Mouse (Mus musculus) C2C12 (cell line): Measurements from ENCODE around the gene Megf11. TPM values are rescaled to one million over a fixed set of nuclear protein-coding genes. Genes with fewer than 3 reads are reported as not detected.

Experiments used
- H3K27me3 ChIP-seq: one replicate; pipeline ENCODE4 v1.6.1; 2011; ENCODE audit not compliant: control insufficient read depth, insufficient read depth, insufficient read length
- H3K36me3 ChIP-seq: one replicate; pipeline ENCODE4 v1.6.1; 2011; ENCODE audit not compliant: control insufficient read depth, insufficient read depth
- H3K4me3 ChIP-seq: one replicate; pipeline ENCODE4 v1.5.1; 2011; ENCODE audit warnings: mild to moderate bottlenecking, control low read depth; ENCODE audit not compliant: poor library complexity, insufficient read depth, severe bottlenecking
- H3K79me2 ChIP-seq: one replicate; pipeline ENCODE4 v1.6.1; 2011; ENCODE audit not compliant: control insufficient read depth, insufficient read depth
- H3K79me3 ChIP-seq: one replicate; pipeline ENCODE4 v1.6.1; 2011; ENCODE audit warnings: low read depth, control low read depth
- H3ac ChIP-seq: one replicate; pipeline ENCODE3; 2011; ENCODE audit warnings: low read depth; ENCODE audit not compliant: control insufficient read depth, insufficient read length
- CEBPB ChIP-seq: IDR thresholded peaks from one replicate; pipeline ENCODE4 v1.6.1; 2011; ENCODE audit warnings: low read depth, mild to moderate bottlenecking, control low read depth, moderate library complexity
- CTCF ChIP-seq: IDR thresholded peaks from one replicate; pipeline ENCODE4 v1.5.1; 2011; ENCODE audit not compliant: control insufficient read depth, insufficient read depth, insufficient read length
- FOSL1 ChIP-seq: IDR thresholded peaks from one replicate; pipeline ENCODE4 v1.8.0; 2011; ENCODE audit warnings: mild to moderate bottlenecking, low read length; ENCODE audit not compliant: poor library complexity, insufficient read depth, severe bottlenecking
- MAX ChIP-seq: IDR thresholded peaks from one replicate; pipeline ENCODE4 v1.6.1; 2011; ENCODE audit warnings: mild to moderate bottlenecking, control low read depth
- MYOD1 ChIP-seq: IDR thresholded peaks from one replicate; pipeline ENCODE4 v1.6.1; 2011; ENCODE audit warnings: low read depth; ENCODE audit not compliant: control insufficient read depth, insufficient read length
- MYOG ChIP-seq: IDR thresholded peaks from one replicate; pipeline ENCODE4 v1.6.1; 2011; ENCODE audit not compliant: control insufficient read depth, insufficient read length; ENCODE audit errors: extremely low read depth
- USF1 ChIP-seq: IDR thresholded peaks from one replicate; pipeline ENCODE4 v1.6.1; 2011; ENCODE audit warnings: low read depth, mild to moderate bottlenecking, control low read depth, moderate library complexity
- polyA plus RNA-seq: library from polyadenylated mRNA; unstranded; fragments of >200 nt; fragmentation: generic; extraction: Trizol; gene quantifications from one replicate; pipeline ENCODE4 v1.2.1, GENCODE M21; 2012; ENCODE audit warnings: missing spikeins

Megf11 gene
- polyA plus RNA-seq, 1 experiment, result 0.07 TPM

GRCm38 (mm10) chr9:64652138-64652537, 266.7 kb downstream of the Megf11 start:
- no peak for TF ChIP-seq MYOD1
- TF ChIP-seq CEBPB, result no peak
- no peak for TF ChIP-seq USF1
- no peak for TF ChIP-seq MAX
- TF ChIP-seq FOSL1, result no peak
- TF ChIP-seq MYOG, result no peak
- TF ChIP-seq CTCF, result no peak
- Histone ChIP-seq H3K27me3 (peaks cover 42% of the 10 kb centered on the region), H3K36me3 (no peaks in the 10 kb centered on the region), H3K4me3 (no peak overlapping the region), H3ac (no peak overlapping the region), H3K79me2 (no peaks in the 10 kb centered on the region), H3K79me3 (no peaks in the 10 kb centered on the region)

DNA sequence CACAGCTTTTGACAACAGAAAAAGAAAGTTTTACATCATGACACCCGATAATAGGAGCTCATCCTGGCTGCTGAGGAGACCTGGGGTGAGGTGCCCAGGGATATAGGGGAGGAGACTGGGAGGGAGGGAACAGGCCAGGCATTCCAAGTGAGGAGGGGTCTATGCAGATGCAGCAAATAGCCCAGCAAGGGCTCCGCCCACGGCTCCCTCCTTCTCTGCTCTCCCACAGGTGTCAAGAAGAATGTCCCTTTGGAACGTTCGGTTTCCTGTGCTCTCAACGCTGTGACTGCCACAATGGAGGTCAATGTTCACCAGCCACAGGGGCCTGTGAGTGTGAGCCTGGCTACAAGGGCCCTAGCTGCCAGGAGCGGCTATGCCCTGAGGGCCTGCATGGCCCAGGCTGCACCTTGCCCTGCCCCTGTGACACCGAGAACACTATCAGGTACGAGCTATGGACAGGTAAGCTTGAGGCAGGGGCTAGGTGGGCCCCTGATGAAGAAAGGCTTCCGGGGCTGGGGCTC, 267.5 kb downstream of the Megf11 start:
- Histone ChIP-seq H3K27me3 (peaks cover 43% of the 10 kb centered on the region), H3ac (no peak overlapping the region), H3K36me3 (no peaks in the 10 kb centered on the region), H3K4me3 (no peak overlapping the region), H3K79me3 (no peaks in the 10 kb centered on the region), H3K79me2 (no peaks in the 10 kb centered on the region)
- TF ChIP-seq MYOG, result no peak
- TF ChIP-seq FOSL1, result no peak
- no peak for TF ChIP-seq MYOD1
- TF ChIP-seq CEBPB, result no peak
- no peak for TF ChIP-seq USF1
- TF ChIP-seq MAX, result no peak
- TF ChIP-seq CTCF, result no peak

- TF ChIP-seq CEBPB, result no peak
- no peak for TF ChIP-seq FOSL1
- no peak for TF ChIP-seq MYOG
- no peak for TF ChIP-seq USF1
- TF ChIP-seq CTCF, result no peak
- no peak for TF ChIP-seq MYOD1
- no peak for TF ChIP-seq MAX
- Histone ChIP-seq H3K79me3 (no peaks in the 10 kb centered on the region), H3K27me3 (peaks cover 47% of the 10 kb centered on the region), H3ac (no peak overlapping the region), H3K36me3 (no peaks in the 10 kb centered on the region), H3K79me2 (no peaks in the 10 kb centered on the region), H3K4me3 (no peak overlapping the region)
Measured at GRCm38 (mm10) chr9:64654723-64655122, 269.3 kb downstream of the Megf11 start.

DNA sequence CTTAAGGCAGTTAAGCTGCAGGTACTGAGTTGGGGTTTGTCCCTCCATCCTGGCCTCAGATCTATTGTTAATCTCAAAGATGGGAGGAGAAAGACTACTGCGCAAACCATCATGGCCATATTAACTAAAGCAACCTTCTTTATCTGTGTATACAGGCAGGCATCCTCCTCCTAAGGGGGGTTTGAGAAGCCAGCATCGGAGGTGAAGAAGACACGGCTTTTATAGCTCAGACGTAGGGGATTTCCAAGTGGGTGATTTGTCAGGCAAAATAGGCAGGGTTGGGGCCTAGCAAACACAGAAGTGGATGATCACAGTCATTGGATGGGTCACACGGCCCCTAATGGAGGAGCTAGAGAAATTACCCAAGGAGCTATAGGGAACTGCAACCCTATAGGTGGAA, 271.2 kb downstream of the Megf11 start:
- Histone ChIP-seq H3K4me3 (no peak overlapping the region), H3K27me3 (peaks cover 57% of the 10 kb centered on the region), H3K36me3 (no peaks in the 10 kb centered on the region), H3K79me3 (no peaks in the 10 kb centered on the region), H3K79me2 (no peaks in the 10 kb centered on the region), H3ac (no peak overlapping the region)
- TF ChIP-seq MYOG (no peak), MAX (no peak), FOSL1 (no peak), USF1 (no peak), CEBPB (no peak), CTCF (no peak), MYOD1 (no peak)

DNA sequence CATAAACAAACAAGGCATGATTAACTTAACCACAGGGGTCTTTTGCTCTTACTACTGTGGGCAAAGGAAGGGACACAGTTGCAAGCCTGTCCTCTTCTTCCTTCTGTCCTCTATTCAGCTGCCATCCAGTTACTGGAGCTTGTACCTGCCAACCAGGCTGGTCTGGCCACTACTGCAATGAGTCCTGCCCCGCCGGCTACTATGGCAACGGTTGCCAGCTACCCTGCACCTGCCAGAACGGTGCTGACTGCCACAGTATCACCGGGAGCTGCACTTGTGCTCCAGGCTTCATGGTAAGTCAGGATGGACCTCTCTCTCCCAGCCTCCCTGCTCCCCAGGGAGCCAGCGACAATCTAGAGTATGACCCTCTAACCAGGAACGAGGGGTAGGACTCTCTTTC, 274.8 kb downstream of the Megf11 start:
- H3K79me3 ChIP-seq, result no peaks in the 10 kb centered on the region
- no peak overlapping the region for H3K4me3 ChIP-seq
- no peaks in the 10 kb centered on the region for H3K36me3 ChIP-seq
- H3K79me2 ChIP-seq, result no peaks in the 10 kb centered on the region
- peaks cover 60% of the 10 kb centered on the region for H3K27me3 ChIP-seq
- no peak overlapping the region for H3ac ChIP-seq
- no peak for TF ChIP-seq USF1
- no peak for TF ChIP-seq CEBPB
- TF ChIP-seq MAX, result no peak
- no peak for TF ChIP-seq CTCF
- no peak for TF ChIP-seq FOSL1
- no peak for TF ChIP-seq MYOD1

DNA sequence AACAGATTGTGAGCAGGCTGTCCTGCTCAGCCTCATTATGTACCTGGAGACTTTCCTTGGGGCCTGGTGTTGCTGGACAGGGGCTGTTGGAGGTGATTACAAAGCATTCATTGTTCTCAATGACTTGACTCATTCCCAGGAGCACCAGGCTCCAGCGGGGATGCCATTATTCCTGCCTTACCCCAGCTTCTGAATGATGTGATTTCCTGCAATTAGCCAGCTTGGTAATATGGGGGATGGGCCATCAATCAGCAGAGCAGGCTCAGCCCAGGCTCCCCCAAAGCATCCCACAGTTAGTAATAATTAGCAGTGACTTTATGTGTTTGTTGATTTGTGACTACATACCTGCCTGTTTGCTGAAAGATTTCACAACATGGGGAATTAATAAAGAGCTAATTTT, 279.2 kb downstream of the Megf11 start:
- TF ChIP-seq USF1 (no peak), MYOG (no peak), MYOD1 (no peak), FOSL1 (no peak), CTCF (no peak), MAX (no peak), CEBPB (no peak)

More for the DNA sequence above, 279.2 kb downstream of the Megf11 start:
- no peaks in the 10 kb centered on the region for H3K79me3 ChIP-seq
- H3ac ChIP-seq, result no peak overlapping the region
- no peak overlapping the region for H3K4me3 ChIP-seq
- H3K36me3 ChIP-seq, result no peaks in the 10 kb centered on the region
- no peaks in the 10 kb centered on the region for H3K79me2 ChIP-seq
- peaks cover 37% of the 10 kb centered on the region for H3K27me3 ChIP-seq
